Mouse (Mus musculus): Measurements from ENCODE around the gene Add3.

DNA sequence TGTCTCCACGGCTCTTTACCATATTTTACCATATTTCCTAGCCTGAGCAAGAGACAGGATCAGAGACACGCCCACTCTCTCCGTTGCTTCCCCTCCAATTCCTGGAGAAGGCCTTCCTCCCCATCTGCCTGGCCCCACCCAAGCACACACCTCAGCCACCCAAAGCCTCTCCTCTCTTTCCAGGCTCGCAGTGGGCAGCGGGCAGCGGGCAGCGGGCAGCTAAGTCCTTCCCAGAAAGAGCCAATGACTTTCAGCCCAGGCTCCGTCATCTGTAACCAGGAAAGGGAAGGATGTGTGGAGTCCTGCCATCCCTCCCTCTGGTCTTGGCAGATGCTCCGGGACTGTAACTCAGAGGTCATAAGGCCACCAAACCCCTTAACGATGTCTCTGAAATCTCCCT is 120.0 kb downstream of the Add3 start:
- TF ChIP-seq POLR2A (IDR thresholded peaks at IDR 0.05; ENCODE audit: control insufficient read depth in 1 of 2, insufficient read depth in 1 of 2, low read depth in 1 of 2, low read length in 2 of 2, poor library complexity in 1 of 2) = no peak
- no peak for TF ChIP-seq CTCF (IDR thresholded peaks at IDR 0.05 in 2 of 3, conservative IDR thresholded peaks at IDR 0.05 in 1 of 3; ENCODE audit: control insufficient read depth in 1 of 3, insufficient read depth in 1 of 3, low read depth in 2 of 3, low read length in 3 of 3, poor library complexity in 1 of 3, severe bottlenecking in 1 of 3)
- no peak for TF ChIP-seq RCOR1 (IDR thresholded peaks at IDR 0.05; ENCODE audit: low read depth, low read length)
- no peak for TF ChIP-seq GATA1 (IDR thresholded peaks at IDR 0.05; ENCODE audit: low read depth, low read length)
- TF ChIP-seq MXI1 (IDR thresholded peaks at IDR 0.05; ENCODE audit: low read depth, low read length) = no peak
- no peak for TF ChIP-seq UBTF (IDR thresholded peaks at IDR 0.05; ENCODE audit: borderline replicate concordance, insufficient read depth, low read depth, low read length)
- TF ChIP-seq SMC3 (IDR thresholded peaks at IDR 0.05; ENCODE audit: low read depth, low read length) = no peak
